Mouse (Mus musculus): ENCODE results near the gene Bcl7b. TPM values are rescaled to one million over a fixed set of nuclear protein-coding genes. Genes with fewer than 3 reads are reported as not detected.
A peak's percentile ranks its signal among the peaks of the same experiment; 100 is the strongest.

Bcl7b gene
- total RNA-seq (2021): 10 to 100 TPM; 28.4 to 28.9 TPM
- long read RNA-seq, experiment 1, transcript Bcl7b-201 (6 exons, 1,758 nt): major isoform, 43 of 45 reads
- long read RNA-seq, experiment 1, partial matches to known transcripts: 1 of 45 reads
- long read RNA-seq, experiment 1, other reads (novel, unspliced or antisense): 1 of 45 reads
- long read RNA-seq, experiment 2, transcript Bcl7b-201 (6 exons, 1,758 nt): major isoform, 59 of 62 reads
- long read RNA-seq, experiment 2, partial matches to known transcripts: 0 of 62 reads
- long read RNA-seq, experiment 2, other reads (novel, unspliced or antisense): 1 of 62 reads

- DNase-seq: peak; percentile 93
Observed at GRCm38 (mm10) chr5:135168063-135169062, at the start of gene Bcl7b. Gene Bcl7b, plus strand, starts transcription at chr5:135168283.

GRCm38 (mm10) chr5:135118589-135119081, 49.4 kb upstream of the Bcl7b start:
- peak; percentile 69 for DNase-seq

GRCm38 (mm10) chr5:135120753-135121152, 47.3 kb upstream of the Bcl7b start:
- no peak for DNase-seq

- DNase-seq: no peak
Observed at GRCm38 (mm10) chr5:135126121-135126520, 42.0 kb upstream of the Bcl7b start.

- no peak for DNase-seq
Observed at GRCm38 (mm10) chr5:135127669-135128068, 40.4 kb upstream of the Bcl7b start.

- no peak for DNase-seq
Observed at GRCm38 (mm10) chr5:135129747-135130146, 38.3 kb upstream of the Bcl7b start.

- DNase-seq: no peak
Observed at GRCm38 (mm10) chr5:135133736-135134405, 34.2 kb upstream of the Bcl7b start.

- no peak for DNase-seq
Observed at GRCm38 (mm10) chr5:135134534-135134933, 33.5 kb upstream of the Bcl7b start.

- DNase-seq: no peak
Observed at GRCm38 (mm10) chr5:135139881-135140280, 28.2 kb upstream of the Bcl7b start.

GRCm38 (mm10) chr5:135144469-135144868, 23.6 kb upstream of the Bcl7b start:
- no peak for DNase-seq

- DNase-seq: no peak
Observed at GRCm38 (mm10) chr5:135145532-135145931, 22.6 kb upstream of the Bcl7b start.

- no peak for DNase-seq
Observed at GRCm38 (mm10) chr5:135145955-135146354, 22.1 kb upstream of the Bcl7b start.

- DNase-seq: no peak
Observed at GRCm38 (mm10) chr5:135148715-135149052, 19.4 kb upstream of the Bcl7b start.

- DNase-seq: peak; percentile 99
Observed at GRCm38 (mm10) chr5:135149053-135149819, 18.8 kb upstream of the Bcl7b start, which contains the start of gene Tbl2. Gene Tbl2, plus strand, starts transcription at chr5:135149657.

GRCm38 (mm10) chr5:135149820-135150178, 18.3 kb upstream of the Bcl7b start:
- DNase-seq: no peak

GRCm38 (mm10) chr5:135156496-135156895, 11.6 kb upstream of the Bcl7b start:
- no peak for DNase-seq

GRCm38 (mm10) chr5:135161221-135161620, 6.9 kb upstream of the Bcl7b start:
- DNase-seq: no peak

GRCm38 (mm10) chr5:135161650-135162049, 6.4 kb upstream of the Bcl7b start:
- DNase-seq: no peak

GRCm38 (mm10) chr5:135162361-135162760, 5.7 kb upstream of the Bcl7b start:
- no peak for DNase-seq

- DNase-seq: no peak
Observed at GRCm38 (mm10) chr5:135162821-135163220, 5.3 kb upstream of the Bcl7b start.

- DNase-seq: no peak
Observed at GRCm38 (mm10) chr5:135166909-135167308, 1.2 kb upstream of the Bcl7b start.

GRCm38 (mm10) chr5:135167469-135167868, 614 bp upstream of the Bcl7b start:
- DNase-seq: no peak

Data from gastrocnemius, postnatal 10 days (tissue).